26 mouse cellular contexts compared by ENCODE assay signal in genomic region chr13:7306995-7307394, GRCm38 (mm10).
DNase-seq lines count a peak whose midpoint lies in the region; ATAC-seq lines count a peak whose summit lies in the region.
"Had no signal": no experiment of that assay in that cellular context is flagged by ENCODE, and none has a peak within 500 bp of the region (broad histone marks: within the 10 kb centered on the region; RNA-seq: fewer than 3 reads in every experiment).

No protein-coding gene starts in this region.

- H3K9me3 ChIP-seq in intestine, embryonic 15.5 days, result no peaks in the 10 kb centered on the region
- H3K9me3 ChIP-seq in stomach, embryonic 15.5 days, result no peaks in the 10 kb centered on the region
- H3K9me3 ChIP-seq: forebrain, embryonic 10.5 days; forebrain, embryonic 13.5 days; G1E; heart, embryonic 10.5 days; heart, embryonic 13.5 days had no signal

- no peak overlapping the region for H3K4me2 ChIP-seq in intestine, embryonic 15.5 days (replicated peaks)
- no peak overlapping the region for H3K4me2 ChIP-seq in stomach, embryonic 15.5 days
- H3K4me2 ChIP-seq: forebrain, embryonic 13.5 days; heart, embryonic 13.5 days; hindbrain, embryonic 14.5 days had no signal

- ATAC-seq in intestine, embryonic 15.5 days, result peak; percentile 92
- ATAC-seq in stomach, embryonic 15.5 days (ENCODE audit: insufficient read depth, low FRiP score, low read depth), result peak; percentile 56; the same call in 1 of the 2 replicates
- ATAC-seq: forebrain, embryonic 13.5 days; forebrain, embryonic 16.5 days; Patski had no signal

- no peak overlapping the region for H3K27ac ChIP-seq in intestine, embryonic 15.5 days
- no peak overlapping the region for H3K27ac ChIP-seq in stomach, embryonic 15.5 days
- H3K27ac ChIP-seq: forebrain, embryonic 10.5 days; forebrain, embryonic 13.5 days; heart, adult 2 months; heart, embryonic 10.5 days; heart, embryonic 13.5 days; hindbrain, embryonic 14.5 days had no signal

- no peaks in the 10 kb centered on the region for H3K36me3 ChIP-seq in intestine, embryonic 15.5 days
- H3K36me3 ChIP-seq in stomach, embryonic 15.5 days, result no peaks in the 10 kb centered on the region
- H3K36me3 ChIP-seq: forebrain, embryonic 10.5 days; G1E; heart, embryonic 10.5 days; heart, embryonic 13.5 days had no signal

- peak; percentile 49 for DNase-seq in kidney, adult 9 months
- no peak for DNase-seq in kidney, postnatal 25 days
- DNase-seq in retina, embryonic 14.5 days (ENCODE audit: low spot score), result no peak
- no peak for DNase-seq in testis, postnatal 14 days (ENCODE audit: low spot score)
- DNase-seq: adrenal gland, postnatal 10 days; adrenal gland, postnatal 36 days; B cell, adult 2 months; cerebellum, adult 18-20 months; cerebellum, adult 9-10 months; cerebellum, postnatal 14 days; gastrocnemius, postnatal 10 days; gastrocnemius, postnatal 36 days; heart, adult 2 months; heart, postnatal 14 days; heart, postnatal 4 days had no signal

- no peak overlapping the region for H3K4me3 ChIP-seq in intestine, embryonic 15.5 days (replicated peaks)
- no peak overlapping the region for H3K4me3 ChIP-seq in stomach, embryonic 15.5 days (replicated peaks)
- H3K4me3 ChIP-seq: forebrain, embryonic 10.5 days; forebrain, embryonic 13.5 days; heart, adult 2 months; heart, embryonic 10.5 days; heart, embryonic 13.5 days had no signal

- no peak overlapping the region for H3K9ac ChIP-seq in intestine, embryonic 15.5 days
- H3K9ac ChIP-seq in stomach, embryonic 15.5 days, result no peak overlapping the region
- H3K9ac ChIP-seq: forebrain, embryonic 13.5 days; heart, embryonic 13.5 days; hindbrain, embryonic 14.5 days had no signal

- no peaks in the 10 kb centered on the region for H3K4me1 ChIP-seq in intestine, embryonic 15.5 days (replicated peaks)
- H3K4me1 ChIP-seq in stomach, embryonic 15.5 days, result no peaks in the 10 kb centered on the region
- H3K4me1 ChIP-seq: forebrain, embryonic 10.5 days; forebrain, embryonic 13.5 days; heart, embryonic 10.5 days; heart, embryonic 13.5 days had no signal

- WGBS in intestine, embryonic 15.5 days, result 47% methylated on average over 1 of the region's 1 CpGs
- WGBS in stomach, embryonic 15.5 days, result 46% methylated on average over 1 of the region's 1 CpGs

- H3K27me3 ChIP-seq in intestine, embryonic 15.5 days (replicated peaks), result no peaks in the 10 kb centered on the region
- H3K27me3 ChIP-seq in stomach, embryonic 15.5 days (replicated peaks), result no peaks in the 10 kb centered on the region
- H3K27me3 ChIP-seq: CH12.LX; forebrain, embryonic 13.5 days; heart, embryonic 13.5 days; Patski had no signal
